In the genomic region with DNA sequence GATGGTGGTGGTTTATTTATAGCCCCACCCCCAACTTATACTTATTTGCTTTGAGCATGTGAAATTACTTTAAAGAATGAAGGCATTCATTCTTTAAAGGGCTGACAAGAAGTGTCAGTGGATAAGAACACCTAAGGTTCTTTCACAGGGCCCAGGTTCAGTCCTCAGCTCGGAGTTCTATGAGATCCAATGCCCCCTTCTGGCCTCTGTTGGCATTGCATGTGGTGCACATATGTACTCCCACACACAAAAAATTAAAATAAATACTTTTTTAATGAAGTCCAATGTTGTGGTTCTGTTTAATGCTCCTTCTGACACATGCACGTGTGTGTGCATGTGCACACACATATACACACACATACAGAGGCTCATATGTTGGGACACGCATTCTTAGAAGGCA, we compare ENCODE assay signal across 8 mouse cellular contexts.
A peak's percentile ranks its signal among the peaks of the same experiment; 100 is the strongest.
DNase-seq lines count a peak whose midpoint lies in the region; ATAC-seq lines count a peak whose summit lies in the region.

No protein-coding gene starts in this region.

- peak; percentile 35; the same call in 1 of the 2 replicates for ATAC-seq in midbrain, embryonic 13.5 days

- H3K4me1 ChIP-seq in midbrain, embryonic 13.5 days (replicated peaks) = peaks cover 27% of the 10 kb centered on the region

- H3K4me2 ChIP-seq in midbrain, embryonic 13.5 days (replicated peaks) = no peak overlapping the region

- H3K9ac ChIP-seq in midbrain, embryonic 13.5 days (replicated peaks) = no peak overlapping the region

- intact Hi-C loops in gastrocnemius, postnatal 36 days (cut with DNase I) = loop anchor here (5.0 kb wide), 1 partner anchor 205 kb away; the partner anchor contains the start of gene Lhfp

- WGBS in midbrain, embryonic 13.5 days = 82% methylated on average over 3 of the region's 3 CpGs

- no peaks in the 10 kb centered on the region; the same call in 1 of the 2 replicates for H3K9me3 ChIP-seq in midbrain, embryonic 13.5 days

- no peaks in the 10 kb centered on the region for H3K36me3 ChIP-seq in midbrain, embryonic 13.5 days

- peak; percentile 37 for DNase-seq in gastrocnemius, adult 18-20 months (ENCODE audit: low spot score)
- no peak for DNase-seq in gastrocnemius, postnatal 36 days
- DNase-seq in right cerebral cortex, adult 2 months (ENCODE audit: low spot score in 2 of 2) = peak; percentile 25 to 52
- no peak for DNase-seq in right cerebral cortex, postnatal 25 days
- peak; percentile 71 for DNase-seq in brain, adult 2 months (ENCODE audit: low read depth, low spot score)
- DNase-seq in kidney, postnatal 10 days = peak; percentile 70
- DNase-seq in yolk sac, embryonic 10.5 days (ENCODE audit: low spot score) = no peak

- H3K27me3 ChIP-seq in midbrain, embryonic 13.5 days = 0 out of 2 replicates have a peak, but pooled peaks cover 2% of the 10 kb centered on the region

- H3K27ac ChIP-seq in midbrain, embryonic 13.5 days = no peak overlapping the region

- H3K4me3 ChIP-seq in midbrain, embryonic 13.5 days (replicated peaks) = no peak overlapping the region

Comparison
In these comparisons a context has a peak if more than half of its experiments do, and no peak if none do; other contexts are left out.
1. DNase-seq: peak in gastrocnemius, adult 18-20 months (single experiment), right cerebral cortex, adult 2 months (2 of 2), brain, adult 2 months (single experiment) and kidney, postnatal 10 days (single experiment); none in gastrocnemius, postnatal 36 days (0 of 2), right cerebral cortex, postnatal 25 days (single experiment) and yolk sac, embryonic 10.5 days (single experiment).